Mouse (Mus musculus): ENCODE measurements at regions not wholly inside any gene's neighbourhood (a gene's known extent, or its start where the extent isn't known, plus 50 kb on each side); places are given as distances from the start of the nearest gene placed in this dataset.

- TF ChIP-seq CTCF (IDR thresholded peaks at IDR 0.05; ENCODE audit: control insufficient read depth, insufficient read depth, insufficient read length) (no peak), USF1 (IDR thresholded peaks at IDR 0.05; ENCODE audit: low read depth) (no peak), MAX (IDR thresholded peaks at IDR 0.05) (no peak)
Observed at GRCm38 (mm10) chr3:61308764-61309163, 52.7 kb upstream of the Rap2b start.
